9 mouse cellular contexts compared by ENCODE assay signal in the genomic region with DNA sequence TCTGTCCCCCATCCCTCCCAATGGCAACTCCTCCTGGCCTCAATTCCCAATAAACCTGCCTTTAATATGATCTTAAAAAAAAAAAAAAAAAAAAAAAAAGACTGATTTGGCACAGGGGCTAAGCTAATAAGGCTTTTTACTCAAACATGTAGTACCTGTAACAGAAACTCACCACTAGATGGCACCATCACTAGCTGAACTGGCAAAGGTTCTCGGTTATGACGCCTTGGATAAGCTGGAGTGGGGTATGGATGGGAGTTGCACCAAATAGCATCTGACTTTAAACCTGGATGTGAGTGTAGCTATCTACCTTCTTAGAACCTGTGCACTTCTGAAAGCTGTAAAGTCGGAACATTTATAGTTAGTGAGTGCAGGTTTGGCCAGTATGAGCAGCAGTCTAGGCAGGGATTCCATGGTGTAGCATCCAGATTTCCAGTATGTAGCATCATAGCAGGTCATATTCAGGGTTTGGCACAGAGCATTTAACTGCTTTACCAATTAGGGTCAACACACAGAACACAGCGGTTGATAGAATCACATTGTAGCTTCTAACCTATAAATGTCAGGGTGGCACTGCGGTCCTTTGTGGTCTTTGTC. TPM values are rescaled to one million over a fixed set of nuclear protein-coding genes. Genes with fewer than 3 reads are reported as not detected.
DNase-seq lines count a peak whose midpoint lies in the region; ATAC-seq and TF ChIP-seq lines count a peak whose summit lies in the region.
"Had no signal": no experiment of that assay in that cellular context is flagged by ENCODE, and none has a peak within 500 bp of the region (broad histone marks: within the 10 kb centered on the region; RNA-seq: fewer than 3 reads in every experiment).

No protein-coding gene starts in this region.

- TF ChIP-seq CTCF in forebrain, postnatal 0 days (IDR thresholded peaks at IDR 0.05; ENCODE audit: low read depth) = peak; percentile 84

- peak; percentile 77 for ATAC-seq in forebrain, postnatal 0 days

- no peak overlapping the region for H3K4me3 ChIP-seq in forebrain, postnatal 0 days (ENCODE audit: low read depth, low read length)
- H3K4me3 ChIP-seq: limb, embryonic 12.5 days had no signal

- no peak overlapping the region for H3K27ac ChIP-seq in forebrain, postnatal 0 days (ENCODE audit: low read depth, low read length)
- H3K27ac ChIP-seq: limb, embryonic 12.5 days had no signal

- no peak overlapping the region for H3K4me2 ChIP-seq in forebrain, postnatal 0 days (ENCODE audit: low read depth)
- H3K4me2 ChIP-seq: limb, embryonic 12.5 days had no signal

- no peaks in the 10 kb centered on the region for H3K27me3 ChIP-seq in forebrain, postnatal 0 days (ENCODE audit: insufficient read depth, low read length)
- H3K27me3 ChIP-seq: limb, embryonic 12.5 days had no signal

- 58% methylated on average over 5 of the region's 5 CpGs for WGBS in forebrain, postnatal 0 days

- H3K9me3 ChIP-seq in forebrain, postnatal 0 days (ENCODE audit: low read length) = no peaks in the 10 kb centered on the region
- H3K9me3 ChIP-seq: limb, embryonic 12.5 days had no signal

- peaks cover 22% of the 10 kb centered on the region for H3K36me3 ChIP-seq in forebrain, postnatal 0 days (ENCODE audit: insufficient read depth)

- no peak overlapping the region for H3K9ac ChIP-seq in forebrain, postnatal 0 days
- H3K9ac ChIP-seq: limb, embryonic 12.5 days had no signal

- DNase-seq in gastrocnemius, adult 18-20 months (ENCODE audit: low spot score) = peak; percentile 58
- no peak for DNase-seq in gastrocnemius, postnatal 10 days
- DNase-seq in B cell, adult 2 months = peak; percentile 57 to 62
- DNase-seq in c-Kit-negative CD71-positive TER-119-positive erythroid progenitor cells, embryonic 14.5 days (ENCODE audit: low read depth, low spot score) = peak; percentile 45
- DNase-seq in forebrain, postnatal 0 days = peak; percentile 88
- DNase-seq in kidney, adult 9 months = peak; percentile 73
- peak; percentile 81 for DNase-seq in lung, postnatal 36 days
- peak; percentile 62 for DNase-seq in thymus, postnatal 14 days

- no peaks in the 10 kb centered on the region for H3K4me1 ChIP-seq in forebrain, postnatal 0 days (ENCODE audit: insufficient read depth)
- H3K4me1 ChIP-seq: limb, embryonic 12.5 days had no signal

RNA-seq across cellular contexts. Expression of gene Zbtb2, which starts 17.1 kb away (rescaled TPM):
- total RNA-seq in gastrocnemius, adult 18-20 months (2021) = 1 to 10 TPM; 4.4 to 5.2 TPM
- 1 to 10 TPM; 6.2 to 7.2 TPM for total RNA-seq in gastrocnemius, postnatal 10 days (2021)
- 20.0 and 24.2 TPM in 2 replicates for total RNA-seq in forebrain, postnatal 0 days (2014; rRNA removed)
- polyA plus RNA-seq in forebrain, postnatal 0 days (2015; fragmentation: Nextera tagmentation; extraction: Ambion mirVana) = 15.2 and 15.7 TPM in 2 replicates

RNA-seq across cellular contexts. Expression of gene Rmnd1, which starts 27.2 kb away (rescaled TPM):
- 10 to 100 TPM; 32.3 to 35.2 TPM for total RNA-seq in gastrocnemius, adult 18-20 months (2021)
- 10 to 100 TPM; 24.3 to 31.3 TPM for total RNA-seq in gastrocnemius, postnatal 10 days (2021)
- 18.8 and 23.9 TPM in 2 replicates for total RNA-seq in forebrain, postnatal 0 days (2014; rRNA removed)
- polyA plus RNA-seq in forebrain, postnatal 0 days (2015; fragmentation: Nextera tagmentation; extraction: Ambion mirVana) = 17.5 and 24.4 TPM in 2 replicates

RNA-seq across cellular contexts. Expression of gene Armt1, which starts 27.3 kb away (rescaled TPM):
- total RNA-seq in gastrocnemius, adult 18-20 months (2021) = 10 to 100 TPM; 15.2 to 16.1 TPM
- 10 to 100 TPM; 10.4 to 11.0 TPM for total RNA-seq in gastrocnemius, postnatal 10 days (2021)
- 11.5 and 17.6 TPM in 2 replicates for total RNA-seq in forebrain, postnatal 0 days (2014; rRNA removed)
- 5.3 and 6.1 TPM in 2 replicates for polyA plus RNA-seq in forebrain, postnatal 0 days (2015; fragmentation: Nextera tagmentation; extraction: Ambion mirVana)
